Comparison of ENCODE assay signal across 10 mouse cellular contexts in the genomic region with DNA sequence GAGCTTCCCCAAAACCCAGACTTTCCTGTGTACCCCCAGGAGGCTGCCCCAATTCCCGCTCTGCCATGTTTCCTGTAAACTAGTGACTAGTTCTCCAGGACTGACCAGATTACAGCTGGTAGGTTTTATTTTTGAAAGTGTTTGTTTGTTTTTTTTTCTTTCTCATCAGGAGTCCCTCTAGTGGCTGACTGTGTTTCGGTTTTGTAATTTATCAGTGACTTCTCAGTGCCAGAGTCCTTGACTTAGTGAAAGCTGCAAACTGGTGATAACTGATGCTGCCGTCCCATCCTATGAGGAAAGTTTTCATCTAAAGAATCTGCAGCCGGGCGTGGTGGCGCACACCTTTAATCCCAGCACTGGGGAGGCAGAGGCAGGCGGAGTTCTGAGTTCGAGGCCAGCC. TPM values are rescaled to one million over a fixed set of nuclear protein-coding genes. Genes with fewer than 3 reads are reported as not detected.
DNase-seq lines count a peak whose midpoint lies in the region; ATAC-seq lines count a peak whose summit lies in the region.
"Had no signal": no experiment of that assay in that cellular context is flagged by ENCODE, and none has a peak within 500 bp of the region (broad histone marks: within the 10 kb centered on the region; RNA-seq: fewer than 3 reads in every experiment).

No protein-coding gene starts in this region.

- peak overlapping the region; percentile 76 for H3K27ac ChIP-seq in kidney, embryonic 16.5 days (ENCODE audit: low read length)

- H3K4me2 ChIP-seq in kidney, embryonic 16.5 days (replicated peaks; ENCODE audit: low read depth, low read length), result peak overlapping the region; percentile 34

- H3K36me3 ChIP-seq in kidney, embryonic 16.5 days (ENCODE audit: insufficient read depth, low read length), result no peaks in the 10 kb centered on the region

- no peak for ATAC-seq in kidney, embryonic 16.5 days (ENCODE audit: low FRiP score, low TSS enrichment)
- ATAC-seq in erythroblast, adult 5-6 weeks (replicated peaks; ENCODE audit: low FRiP score, poor library complexity, severe bottlenecking), result peak; percentile 89

- no peaks in the 10 kb centered on the region for H3K9me3 ChIP-seq in kidney, embryonic 16.5 days (ENCODE audit: low read length)
- H3K9me3 ChIP-seq: megakaryocyte, embryonic 14.5 days had no signal

- H3K27me3 ChIP-seq in kidney, embryonic 16.5 days (ENCODE audit: insufficient read depth, low read length), result no peaks in the 10 kb centered on the region
- H3K27me3 ChIP-seq: megakaryocyte, embryonic 14.5 days had no signal

- 0 out of 2 replicates have a peak overlapping the region, but pooled peaks have one; percentile 26 for H3K9ac ChIP-seq in kidney, embryonic 16.5 days (replicated peaks; ENCODE audit: low read length)

- no peak for DNase-seq in kidney, adult 11 months
- peak; percentile 40 for DNase-seq in MEL-GATA-1-ER (ENCODE audit: extremely low read depth, low read depth)
- DNase-seq in lung, postnatal 36 days, result peak; percentile 30
- no peak for DNase-seq in neural tube, embryonic 10.5 days (ENCODE audit: extremely low spot score, low spot score)
- no peak for DNase-seq in frontal cortex, postnatal 10 days (ENCODE audit: low spot score in 2 of 2)
- DNase-seq in adrenal gland, postnatal 4 days (ENCODE audit: low spot score in 2 of 2), result no peak
- DNase-seq: right cerebral cortex, adult 18-20 months had no signal

- peaks cover 16% of the 10 kb centered on the region; the same call in 1 of the 2 replicates for H3K4me1 ChIP-seq in kidney, embryonic 16.5 days (ENCODE audit: insufficient read depth, low read length)

- no peak overlapping the region for H3K4me3 ChIP-seq in kidney, embryonic 16.5 days (ENCODE audit: low read length)

- WGBS in kidney, embryonic 16.5 days, result 83% methylated on average over 8 of the region's 8 CpGs

RNA-seq across cellular contexts. Expression of gene Atg14, which starts 54.8 kb away (rescaled TPM):
- 17.8 and 18.3 TPM in 2 replicates for polyA plus RNA-seq in kidney, embryonic 16.5 days (2015; fragmentation: Nextera tagmentation; extraction: Ambion mirVana)
- 11.5 and 30.7 TPM in 2 replicates for total RNA-seq in erythroblast, adult 5-6 weeks (2015; ENCODE audit: low replicate concordance)
- total RNA-seq in erythroblast, adult 5-6 weeks (2017; ENCODE audit: low replicate concordance), result 49.3 and 53.5 TPM in 2 replicates
- 10 to 100 TPM; 20.9 to 24.9 TPM for total RNA-seq in adrenal gland, postnatal 4 days (2021)

Comparison
In these comparisons a context has a peak if more than half of its experiments do, and no peak if none do; other contexts are left out.
1. DNase-seq: peak in MEL-GATA-1-ER (single experiment) and lung, postnatal 36 days (single experiment); none in kidney, adult 11 months (single experiment), neural tube, embryonic 10.5 days (single experiment), frontal cortex, postnatal 10 days (0 of 2) and adrenal gland, postnatal 4 days (0 of 2).